Mouse (Mus musculus): Measurements from ENCODE around the gene Cks1b.
"Not testable (repeated sequence)": the region's sequence is repeated elsewhere in the genome, so short reads cannot be mapped to it uniquely, and the experiment has no call there.

Cks1b gene

GRCm38 (mm10) chr3:89429021-89429420 lies 10.8 kb upstream of the Cks1b start:
- ATAC-seq (ENCODE audit: insufficient number of reproducible peaks, low FRiP score, low TSS enrichment), result not testable (repeated sequence)

- no peak for ATAC-seq (ENCODE audit: insufficient number of reproducible peaks, low FRiP score, low TSS enrichment)
These were observed 7.7 kb upstream of the Cks1b start for GRCm38 (mm10) chr3:89425876-89426275.

GRCm38 (mm10) chr3:89425141-89425525 lies 7.0 kb upstream of the Cks1b start:
- ATAC-seq (ENCODE audit: insufficient number of reproducible peaks, low FRiP score, low TSS enrichment), result no peak

GRCm38 (mm10) chr3:89424416-89425140 lies 6.4 kb upstream of the Cks1b start:
- no peak for ATAC-seq (ENCODE audit: insufficient number of reproducible peaks, low FRiP score, low TSS enrichment)

GRCm38 (mm10) chr3:89422556-89423205 lies 4.5 kb upstream of the Cks1b start:
- no peak for ATAC-seq (ENCODE audit: insufficient number of reproducible peaks, low FRiP score, low TSS enrichment)

GRCm38 (mm10) chr3:89421810-89422473 lies 3.8 kb upstream of the Cks1b start:
- ATAC-seq (ENCODE audit: insufficient number of reproducible peaks, low FRiP score, low TSS enrichment), result no peak

GRCm38 (mm10) chr3:89421002-89421774 lies 3.0 kb upstream of the Cks1b start:
- ATAC-seq (ENCODE audit: insufficient number of reproducible peaks, low FRiP score, low TSS enrichment), result peak; percentile 74

DNA sequence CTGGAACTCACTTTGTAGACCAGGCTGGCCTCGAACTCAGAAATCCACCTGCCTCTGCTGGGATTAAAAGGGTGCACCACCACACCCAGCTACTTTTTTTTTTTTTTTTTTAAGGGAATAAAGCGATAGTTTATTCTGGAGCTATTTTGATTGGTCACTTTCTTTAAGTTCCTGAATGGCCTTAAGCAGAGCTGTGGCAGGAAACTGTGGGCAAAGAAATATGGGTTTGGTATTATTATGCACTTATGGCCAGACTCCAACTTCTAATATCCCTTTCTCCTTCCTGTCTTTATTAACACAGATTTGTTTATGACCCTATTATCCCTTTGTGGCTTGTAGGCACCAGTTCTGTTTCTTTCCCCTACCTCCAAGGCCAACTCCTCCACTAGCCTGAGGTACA lies 2.2 kb upstream of the Cks1b start:
- no peak for ATAC-seq (ENCODE audit: insufficient number of reproducible peaks, low FRiP score, low TSS enrichment)

- no peak for ATAC-seq (ENCODE audit: insufficient number of reproducible peaks, low FRiP score, low TSS enrichment)
These were observed 1.8 kb upstream of the Cks1b start for GRCm38 (mm10) chr3:89419981-89420380.

DNA sequence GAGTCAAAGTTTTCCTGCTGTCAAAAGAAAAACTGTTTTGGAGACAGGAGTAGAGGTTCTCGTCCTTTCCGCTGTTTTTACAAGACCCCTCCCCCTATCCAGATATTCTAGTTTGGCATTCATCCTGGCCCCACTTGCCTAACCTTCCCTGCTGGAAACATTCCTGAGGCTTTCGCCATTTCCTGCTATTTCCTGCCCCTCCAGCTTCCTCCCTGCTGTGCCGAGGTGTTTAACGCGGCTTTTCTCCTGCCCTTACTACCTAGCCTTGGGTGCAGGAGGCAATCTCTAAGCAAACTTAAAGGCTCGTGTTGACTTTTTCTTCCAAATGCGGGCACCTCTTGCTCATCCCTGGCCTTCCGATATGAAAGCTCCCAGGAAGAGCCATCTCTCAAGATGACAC lies 1.4 kb upstream of the Cks1b start:
- no peak for ATAC-seq (ENCODE audit: insufficient number of reproducible peaks, low FRiP score, low TSS enrichment)

DNA sequence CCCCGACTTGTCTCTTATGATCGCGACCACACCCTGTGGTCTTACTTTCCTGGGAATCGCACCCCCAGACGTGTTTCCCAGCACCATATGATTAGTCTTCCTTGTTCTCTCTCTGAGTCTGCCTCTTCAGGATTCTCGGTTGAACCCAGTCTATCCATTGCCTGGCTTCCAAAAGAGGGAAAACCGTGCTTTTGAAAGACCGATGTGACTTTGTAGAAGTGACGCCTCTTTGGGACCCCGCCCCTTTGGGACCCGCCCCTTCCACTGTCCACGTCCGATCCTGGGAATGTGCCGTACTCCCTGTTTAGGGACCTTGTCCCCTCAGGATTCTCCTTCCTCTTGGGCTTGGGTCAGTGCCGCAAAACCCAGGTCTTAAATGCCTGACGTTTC lies 673 bp upstream of the Cks1b start:
- no peak for ATAC-seq (ENCODE audit: insufficient number of reproducible peaks, low FRiP score, low TSS enrichment)

DNA sequence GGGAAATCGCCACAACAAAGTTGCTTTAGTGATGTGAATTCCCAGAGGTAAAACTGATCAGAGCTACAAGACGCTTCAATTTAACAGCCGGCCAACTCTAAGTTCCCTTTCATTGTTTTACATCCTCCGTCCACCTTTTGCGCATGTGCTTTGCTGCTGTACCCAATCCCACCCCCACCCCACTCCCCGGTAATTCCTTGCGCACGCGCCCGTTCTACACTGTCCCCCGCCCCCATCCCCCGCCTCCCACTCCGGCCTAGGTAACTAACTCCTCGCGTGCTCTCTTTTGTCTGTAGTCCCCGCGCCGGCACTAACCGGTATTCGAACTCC lies 378 bp downstream of the Cks1b start:
- ATAC-seq (ENCODE audit: insufficient number of reproducible peaks, low FRiP score, low TSS enrichment), result no peak

DNA sequence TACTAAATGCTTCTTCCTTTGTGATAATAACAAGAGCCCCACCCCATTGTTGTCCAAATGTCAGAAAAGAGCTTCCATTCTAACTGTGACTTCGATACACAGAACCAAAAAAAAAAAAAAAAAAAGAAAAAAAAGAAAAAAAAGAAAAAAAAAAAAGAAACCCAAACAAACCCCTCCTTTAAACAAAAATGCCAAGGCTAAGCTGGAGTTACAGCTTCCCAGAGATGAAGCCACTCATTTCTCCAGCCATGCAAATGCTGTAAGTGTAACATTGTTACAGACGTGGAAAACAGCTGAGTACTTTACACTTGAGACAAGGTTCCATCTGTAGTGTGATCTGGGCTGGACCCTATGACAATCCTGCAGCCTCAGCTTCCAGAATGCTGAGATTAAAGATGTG lies 1.1 kb downstream of the Cks1b start:
- ATAC-seq (ENCODE audit: insufficient number of reproducible peaks, low FRiP score, low TSS enrichment), result no peak

DNA sequence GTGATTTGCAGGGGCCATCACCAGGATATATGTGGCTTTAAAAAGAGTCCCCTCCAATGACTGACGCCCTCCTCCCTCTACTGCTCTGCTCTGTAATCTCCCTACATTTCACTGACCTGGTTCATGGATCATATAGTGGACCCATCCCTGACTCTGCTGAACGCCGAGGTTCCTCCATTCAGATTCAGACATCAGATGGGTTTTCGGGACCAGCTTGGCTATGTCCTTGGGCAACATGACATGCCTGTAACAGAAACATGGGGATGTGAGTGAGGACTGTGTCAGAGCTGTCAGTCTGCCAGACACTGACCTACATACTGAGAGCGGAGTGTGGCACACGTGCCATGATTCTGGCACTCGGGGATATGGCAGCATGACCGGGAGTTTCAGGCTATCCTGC lies 2.0 kb downstream of the Cks1b start:
- no peak for ATAC-seq (ENCODE audit: insufficient number of reproducible peaks, low FRiP score, low TSS enrichment)

GRCm38 (mm10) chr3:89411490-89412393 lies 6.4 kb downstream of the Cks1b start, which contains the start of gene Flad1:
Gene Flad1 (minus strand): TSS chr3:89411870.
- peak; percentile 96 for ATAC-seq (ENCODE audit: insufficient number of reproducible peaks, low FRiP score, low TSS enrichment)

DNA sequence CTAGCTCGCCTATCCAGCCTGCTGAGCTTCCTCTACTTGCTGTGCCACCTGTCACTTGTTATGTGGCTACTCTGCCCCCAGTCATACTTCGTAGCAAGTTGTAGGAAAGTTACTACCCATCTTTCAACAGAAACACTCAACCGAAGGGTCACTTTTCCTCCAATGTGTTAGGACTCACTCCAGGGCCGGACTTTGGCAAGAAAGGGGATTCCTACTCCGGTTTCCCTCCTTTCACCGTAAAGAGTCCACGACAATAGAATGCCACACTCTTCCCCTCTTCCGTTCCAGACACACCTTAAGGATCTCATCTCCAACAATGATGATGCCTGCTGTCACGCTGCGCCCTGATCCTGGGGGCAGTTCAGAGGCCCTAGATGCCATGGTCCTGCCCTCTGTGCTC lies 7.3 kb downstream of the Cks1b start:
- no peak for ATAC-seq (ENCODE audit: insufficient number of reproducible peaks, low FRiP score, low TSS enrichment)

GRCm38 (mm10) chr3:89409701-89410100 lies 8.5 kb downstream of the Cks1b start:
- ATAC-seq (ENCODE audit: insufficient number of reproducible peaks, low FRiP score, low TSS enrichment), result no peak

- ATAC-seq (ENCODE audit: insufficient number of reproducible peaks, low FRiP score, low TSS enrichment), result no peak
These were observed 9.7 kb downstream of the Cks1b start for GRCm38 (mm10) chr3:89408448-89408847.

DNA sequence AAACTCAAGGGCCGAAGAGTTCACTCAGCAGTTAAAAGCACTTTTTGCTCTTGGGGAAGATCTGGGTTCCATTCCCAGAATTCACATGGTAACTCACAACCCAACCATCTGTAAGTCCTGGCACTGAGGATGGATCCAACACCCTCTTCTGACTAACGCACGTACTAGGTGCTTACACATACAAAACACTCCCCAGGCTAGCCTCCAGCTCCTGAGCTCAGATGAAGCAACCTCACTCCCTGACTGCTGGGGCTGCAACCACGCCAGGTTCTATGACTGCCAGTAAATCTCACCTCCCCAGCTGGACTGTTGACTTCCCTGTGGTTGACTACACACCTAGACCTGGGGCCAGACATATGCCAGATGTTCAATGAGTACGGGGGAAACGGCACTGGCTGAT lies 11.3 kb downstream of the Cks1b start:
- ATAC-seq (ENCODE audit: insufficient number of reproducible peaks, low FRiP score, low TSS enrichment), result no peak

DNA sequence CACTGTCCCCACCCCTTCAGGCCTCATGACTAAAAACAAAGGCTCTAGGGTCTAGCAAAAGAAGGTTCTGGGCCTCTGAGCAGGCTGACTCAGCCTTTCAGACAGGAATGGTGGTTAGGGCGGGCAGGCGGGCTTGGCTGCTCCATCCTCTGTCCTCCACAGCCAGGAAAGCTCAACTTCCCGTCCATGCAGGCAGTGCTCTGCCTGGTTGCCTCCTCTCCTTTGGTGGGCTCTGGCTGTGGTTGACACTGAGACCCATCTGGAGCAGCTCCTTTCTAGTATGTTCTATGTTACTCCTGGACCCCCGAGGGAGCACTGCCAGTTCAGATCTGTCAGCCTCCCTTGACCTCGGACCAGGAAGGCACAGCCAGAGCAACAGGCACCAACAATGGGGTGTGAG lies 15.5 kb downstream of the Cks1b start, which contains the start of gene Lenep:
Gene Lenep (minus strand): TSS at position 101 of the 400 bp plus-strand sequence.
- ATAC-seq (ENCODE audit: insufficient number of reproducible peaks, low FRiP score, low TSS enrichment), result no peak

Data from cerebellum, adult (tissue).